Mouse (Mus musculus): ENCODE data around the gene Unc119. TPM values are rescaled to one million over a fixed set of nuclear protein-coding genes. Genes with fewer than 3 reads are reported as not detected.

The Unc119 gene
- polyA plus RNA-seq, 1 experiment from 2014 or later = 73.1 TPM

DNA sequence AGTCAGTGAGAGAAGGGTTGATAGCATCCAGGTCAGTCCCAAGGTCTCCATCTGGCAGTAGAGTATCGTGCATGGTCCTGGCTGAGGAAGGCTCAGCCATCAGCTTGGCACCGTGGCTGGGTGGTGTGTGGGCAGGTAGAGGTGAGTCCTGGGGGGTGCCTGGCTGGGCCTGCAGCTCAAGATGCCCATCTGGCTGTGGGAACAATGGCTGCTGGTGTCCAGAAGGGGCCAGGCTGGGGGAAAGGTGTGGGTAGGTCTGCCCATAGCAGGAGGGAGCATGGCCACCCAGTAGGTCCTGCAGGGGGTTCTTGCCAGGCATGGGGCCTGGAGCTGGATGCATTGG lies 17.5 kb downstream of the Unc119 start:
- Histone ChIP-seq H3K4me2 (replicated peaks; ENCODE audit: low read depth, low read length) (no peak overlapping the region), H3K9ac (ENCODE audit: low read depth, low read length) (no peak overlapping the region), H3K27me3 (ENCODE audit: control insufficient read depth, insufficient read depth, low read length) (no peaks in the 10 kb centered on the region), H3K9me3 (ENCODE audit: control insufficient read depth, low read length) (no peaks in the 10 kb centered on the region), H3K36me3 (ENCODE audit: control insufficient read depth, insufficient read depth, low read length) (no peaks in the 10 kb centered on the region), H3K27ac (ENCODE audit: low read depth, low read length) (no peak overlapping the region), H3K4me1 (replicated peaks; ENCODE audit: control insufficient read depth, insufficient read depth, low read length) (no peaks in the 10 kb centered on the region), H3K4me3 (ENCODE audit: low read depth, low read length) (no peak overlapping the region)
- WGBS = 57% methylated on average over 2 of the region's 2 CpGs
- ATAC-seq (ENCODE audit: low FRiP score) (no peak), DNase-seq (ENCODE audit: low spot score) (no peak)

DNA sequence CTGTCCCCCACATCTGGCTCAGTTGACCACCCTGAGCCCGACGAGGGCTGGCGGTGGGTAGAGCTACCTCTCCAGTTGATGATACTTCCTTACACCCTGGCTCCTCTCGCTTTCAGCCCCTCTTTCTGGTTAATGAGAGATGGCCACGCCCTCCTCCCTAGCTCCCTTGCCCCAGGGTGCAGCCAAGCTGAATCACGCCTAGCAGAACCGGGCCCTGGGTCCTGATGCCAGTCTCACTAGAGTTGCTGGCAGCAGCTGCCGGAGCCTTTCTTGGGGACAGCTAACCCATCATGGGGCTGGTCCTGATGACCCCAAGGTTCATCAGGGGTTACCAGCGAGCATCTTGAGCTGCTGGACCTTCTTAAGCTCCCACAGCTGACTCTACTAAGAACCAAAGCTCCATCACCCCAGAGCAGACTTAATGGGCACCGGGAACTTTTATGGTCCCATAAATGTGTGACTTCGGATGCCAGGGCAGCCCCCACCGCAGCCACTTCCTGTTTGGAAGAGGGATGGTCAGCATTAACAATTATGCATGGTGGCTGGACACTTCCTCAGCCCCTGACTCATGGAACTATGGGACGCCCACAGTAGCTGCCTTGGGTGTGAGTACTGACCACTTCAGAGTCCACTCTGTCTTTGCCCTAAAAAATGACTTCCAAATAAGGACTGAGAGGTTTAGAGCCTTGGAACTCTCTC lies 20.2 kb downstream of the Unc119 start:
- Histone ChIP-seq H3K9me3 (ENCODE audit: control insufficient read depth, low read length) (no peaks in the 10 kb centered on the region), H3K4me2 (replicated peaks; ENCODE audit: low read depth, low read length) (no peak overlapping the region), H3K27ac (ENCODE audit: low read depth, low read length) (no peak overlapping the region), H3K36me3 (ENCODE audit: control insufficient read depth, insufficient read depth, low read length) (no peaks in the 10 kb centered on the region), H3K9ac (ENCODE audit: low read depth, low read length) (no peak overlapping the region), H3K4me1 (replicated peaks; ENCODE audit: control insufficient read depth, insufficient read depth, low read length) (no peaks in the 10 kb centered on the region), H3K4me3 (ENCODE audit: low read depth, low read length) (no peak overlapping the region), H3K27me3 (ENCODE audit: control insufficient read depth, insufficient read depth, low read length) (no peaks in the 10 kb centered on the region)
- no peak for DNase-seq (ENCODE audit: low spot score)
- no peak for ATAC-seq (ENCODE audit: low FRiP score)
- WGBS = 76% methylated on average over 13 of the region's 13 CpGs

DNA sequence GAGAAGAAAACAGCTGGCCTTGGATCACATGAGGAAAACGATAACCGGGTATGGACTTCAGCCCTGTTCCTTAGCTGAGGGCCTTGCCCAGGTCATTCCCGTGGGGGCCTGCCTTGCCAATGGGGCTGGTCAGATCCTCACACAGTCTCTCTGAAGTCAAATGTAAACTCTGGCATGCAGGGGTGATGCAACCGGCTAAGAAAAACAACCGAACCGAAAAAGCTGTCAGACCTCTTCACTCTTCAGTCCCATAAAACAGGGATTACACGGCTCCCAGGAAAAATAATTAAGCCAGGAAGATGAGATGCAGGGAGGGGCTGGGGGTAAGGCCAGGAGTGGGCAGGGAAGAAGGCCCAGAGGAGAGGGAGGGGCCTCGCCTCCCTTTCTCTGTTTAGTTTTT lies 20.8 kb downstream of the Unc119 start:
- H3K4me2 ChIP-seq (replicated peaks; ENCODE audit: low read depth, low read length) = no peak overlapping the region
- H3K36me3 ChIP-seq (ENCODE audit: control insufficient read depth, insufficient read depth, low read length) = no peaks in the 10 kb centered on the region
- WGBS = 57% methylated on average over 8 of the region's 8 CpGs
- no peak overlapping the region for H3K9ac ChIP-seq (ENCODE audit: low read depth, low read length)
- H3K27ac ChIP-seq (ENCODE audit: low read depth, low read length) = no peak overlapping the region
- H3K4me3 ChIP-seq (ENCODE audit: low read depth, low read length) = no peak overlapping the region
- H3K9me3 ChIP-seq (ENCODE audit: control insufficient read depth, low read length) = no peaks in the 10 kb centered on the region
- DNase-seq (ENCODE audit: low spot score) (no peak), ATAC-seq (ENCODE audit: low FRiP score) (no peak)
- H3K4me1 ChIP-seq (replicated peaks; ENCODE audit: control insufficient read depth, insufficient read depth, low read length) = no peaks in the 10 kb centered on the region
- no peaks in the 10 kb centered on the region for H3K27me3 ChIP-seq (ENCODE audit: control insufficient read depth, insufficient read depth, low read length)

DNA sequence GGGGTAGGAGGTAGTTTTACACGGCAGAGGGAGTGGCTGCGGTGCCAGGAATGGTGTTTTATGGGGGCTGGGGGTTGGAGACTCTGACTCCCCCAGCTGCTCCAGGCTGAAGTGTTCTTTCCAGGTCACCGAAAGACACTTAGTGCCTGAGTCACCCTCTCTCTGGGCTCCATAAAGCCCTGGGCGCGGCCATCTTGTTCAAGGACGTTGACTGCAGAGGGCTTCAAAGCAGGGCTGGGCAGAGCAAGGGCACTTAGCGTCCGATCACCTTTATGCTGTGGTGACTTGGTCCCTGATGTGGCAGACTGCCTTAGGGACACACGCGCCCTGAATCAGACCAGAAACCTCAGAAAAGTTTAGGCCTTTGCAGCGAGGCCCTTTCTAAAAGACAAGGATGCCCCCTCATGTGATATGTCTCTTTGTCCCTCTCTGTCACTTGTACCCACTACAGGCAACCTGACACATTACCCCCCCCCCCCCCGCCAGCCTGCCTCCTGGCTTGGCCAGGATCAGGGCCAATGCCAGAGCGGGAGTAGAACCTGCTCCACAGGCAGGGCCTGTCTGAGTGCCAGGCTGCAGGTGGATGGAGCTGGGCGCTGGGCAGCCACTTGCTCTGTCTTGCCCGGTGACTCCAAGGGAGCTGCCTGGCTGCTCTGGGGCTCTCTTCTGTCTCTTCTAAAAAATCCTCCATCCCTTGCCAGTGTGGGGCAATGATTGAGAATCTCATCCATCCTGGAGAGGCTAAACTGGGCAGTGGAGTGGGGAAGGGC lies 24.4 kb downstream of the Unc119 start:
- no peak overlapping the region for H3K27ac ChIP-seq (ENCODE audit: low read depth, low read length)
- no peak overlapping the region for H3K9ac ChIP-seq (ENCODE audit: low read depth, low read length)
- ATAC-seq (ENCODE audit: low FRiP score) (no peak), DNase-seq (ENCODE audit: low spot score) (no peak)
- no peaks in the 10 kb centered on the region for H3K36me3 ChIP-seq (ENCODE audit: control insufficient read depth, insufficient read depth, low read length)
- H3K4me3 ChIP-seq (ENCODE audit: low read depth, low read length) = no peak overlapping the region
- 88% methylated on average over 14 of the region's 15 CpGs for WGBS
- H3K9me3 ChIP-seq (ENCODE audit: control insufficient read depth, low read length) = no peaks in the 10 kb centered on the region
- no peak overlapping the region for H3K4me2 ChIP-seq (replicated peaks; ENCODE audit: low read depth, low read length)
- 0 out of 2 replicates have a peak, but pooled peaks cover 2% of the 10 kb centered on the region for H3K4me1 ChIP-seq (replicated peaks; ENCODE audit: control insufficient read depth, insufficient read depth, low read length)
- H3K27me3 ChIP-seq (ENCODE audit: control insufficient read depth, insufficient read depth, low read length) = no peaks in the 10 kb centered on the region

DNA sequence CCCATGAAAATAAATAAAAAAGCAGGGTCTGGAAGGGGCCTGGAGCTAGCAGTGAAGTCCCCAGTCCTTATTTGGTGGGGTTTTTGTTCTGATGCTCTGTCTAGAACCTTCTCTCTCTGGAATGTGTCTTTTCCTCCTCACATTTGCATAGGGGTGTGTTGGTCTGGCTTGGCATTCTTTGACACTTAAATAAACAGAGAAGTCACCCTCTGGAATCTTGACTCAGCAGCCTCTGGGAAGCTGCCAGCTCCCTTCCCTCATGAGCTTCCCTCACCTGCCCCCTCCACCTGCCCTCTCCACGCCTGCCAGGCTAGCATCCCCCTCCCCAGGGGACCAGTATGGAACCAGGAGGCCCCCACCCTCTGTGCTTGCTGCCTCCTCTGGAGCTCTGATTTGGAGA lies 27.1 kb downstream of the Unc119 start:
- Histone ChIP-seq H3K4me1 (replicated peaks; ENCODE audit: control insufficient read depth, insufficient read depth, low read length) (0 out of 2 replicates have a peak, but pooled peaks cover 2% of the 10 kb centered on the region), H3K27me3 (ENCODE audit: control insufficient read depth, insufficient read depth, low read length) (no peaks in the 10 kb centered on the region), H3K4me3 (ENCODE audit: low read depth, low read length) (no peak overlapping the region), H3K4me2 (replicated peaks; ENCODE audit: low read depth, low read length) (no peak overlapping the region), H3K9me3 (ENCODE audit: control insufficient read depth, low read length) (no peaks in the 10 kb centered on the region), H3K9ac (ENCODE audit: low read depth, low read length) (no peak overlapping the region), H3K27ac (ENCODE audit: low read depth, low read length) (no peak overlapping the region), H3K36me3 (ENCODE audit: control insufficient read depth, insufficient read depth, low read length) (no peaks in the 10 kb centered on the region)
- 73% methylated on average over 1 of the region's 1 CpGs for WGBS
- ATAC-seq (ENCODE audit: low FRiP score) = no peak
- no peak for DNase-seq (ENCODE audit: low spot score)

DNA sequence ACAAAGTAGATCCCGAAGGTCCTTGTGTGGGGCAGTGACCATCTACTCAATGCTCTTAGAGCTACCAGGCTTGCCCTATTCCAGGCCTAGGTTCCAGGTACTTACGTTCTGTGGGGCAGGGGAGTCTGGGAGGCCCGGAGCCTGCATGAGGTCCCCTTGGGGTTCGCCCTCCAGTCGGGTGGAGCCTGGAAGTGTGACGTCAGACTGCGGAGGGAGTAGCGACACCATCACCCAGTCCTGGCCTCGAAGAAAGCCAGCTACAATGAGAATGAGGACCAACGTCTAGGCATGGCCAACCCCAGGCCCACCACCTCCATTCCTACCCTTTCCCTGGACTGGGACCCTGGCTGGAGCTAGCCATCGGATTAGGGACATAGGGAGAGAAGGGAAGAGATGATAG lies 28.4 kb downstream of the Unc119 start:
- Histone ChIP-seq H3K27ac (ENCODE audit: low read depth, low read length) (no peak overlapping the region), H3K9ac (ENCODE audit: low read depth, low read length) (no peak overlapping the region), H3K4me1 (replicated peaks; ENCODE audit: control insufficient read depth, insufficient read depth, low read length) (0 out of 2 replicates have a peak, but pooled peaks cover 2% of the 10 kb centered on the region), H3K4me2 (replicated peaks; ENCODE audit: low read depth, low read length) (no peak overlapping the region), H3K36me3 (ENCODE audit: control insufficient read depth, insufficient read depth, low read length) (no peaks in the 10 kb centered on the region), H3K9me3 (ENCODE audit: control insufficient read depth, low read length) (no peaks in the 10 kb centered on the region), H3K4me3 (ENCODE audit: low read depth, low read length) (no peak overlapping the region), H3K27me3 (ENCODE audit: control insufficient read depth, insufficient read depth, low read length) (no peaks in the 10 kb centered on the region)
- ATAC-seq (ENCODE audit: low FRiP score) (no peak), DNase-seq (ENCODE audit: low spot score) (no peak)
- WGBS = 89% methylated on average over 11 of the region's 11 CpGs

DNA sequence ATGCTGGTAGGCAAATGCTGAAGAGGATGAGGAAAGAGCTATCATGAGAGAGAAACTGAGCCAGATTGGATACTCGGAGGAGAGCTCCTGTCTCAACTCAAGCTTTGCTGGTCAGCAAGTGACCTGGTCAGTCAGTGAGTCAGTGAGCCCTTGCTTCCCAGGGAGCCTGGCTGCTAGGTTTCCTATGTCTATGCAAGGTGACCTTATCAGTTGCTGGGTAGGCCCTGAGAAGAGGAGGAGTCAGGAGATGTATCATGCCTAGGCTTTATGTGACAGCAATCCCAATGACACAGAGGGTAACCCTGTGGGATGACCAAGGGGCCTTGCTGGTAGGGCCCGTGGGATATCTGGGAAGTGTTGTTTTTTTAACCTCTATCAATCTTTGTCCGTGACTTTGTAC lies 28.9 kb downstream of the Unc119 start:
- no peak overlapping the region for H3K27ac ChIP-seq (ENCODE audit: low read depth, low read length)
- H3K4me2 ChIP-seq (replicated peaks; ENCODE audit: low read depth, low read length) = no peak overlapping the region
- no peaks in the 10 kb centered on the region for H3K9me3 ChIP-seq (ENCODE audit: control insufficient read depth, low read length)
- no peak for ATAC-seq (ENCODE audit: low FRiP score)
- no peaks in the 10 kb centered on the region for H3K27me3 ChIP-seq (ENCODE audit: control insufficient read depth, insufficient read depth, low read length)
- no peak overlapping the region for H3K4me3 ChIP-seq (ENCODE audit: low read depth, low read length)
- 78% methylated on average over 3 of the region's 3 CpGs for WGBS
- no peak overlapping the region for H3K9ac ChIP-seq (ENCODE audit: low read depth, low read length)
- no peak for DNase-seq (ENCODE audit: low spot score)
- H3K4me1 ChIP-seq (replicated peaks; ENCODE audit: control insufficient read depth, insufficient read depth, low read length) = 0 out of 2 replicates have a peak, but pooled peaks cover 2% of the 10 kb centered on the region
- no peaks in the 10 kb centered on the region for H3K36me3 ChIP-seq (ENCODE audit: control insufficient read depth, insufficient read depth, low read length)

DNA sequence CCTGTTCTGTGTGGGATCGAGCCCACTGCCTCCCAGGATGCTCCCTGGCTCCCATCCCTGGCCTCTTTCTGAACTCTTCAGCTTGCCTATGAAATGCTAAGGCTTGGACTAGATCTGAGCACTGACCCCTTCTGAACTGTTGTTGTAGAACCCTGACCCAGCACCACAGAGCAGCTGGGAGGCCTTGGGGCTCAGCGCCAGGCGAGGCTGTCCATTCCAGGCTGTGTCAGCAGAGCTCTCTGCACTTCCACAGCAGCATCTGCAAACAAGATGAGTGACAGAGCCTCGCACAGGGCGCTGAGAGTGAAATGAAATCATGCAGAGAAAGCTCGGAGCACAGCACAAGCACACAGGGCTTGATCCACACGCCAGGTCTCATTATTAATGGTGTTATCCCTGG lies 29.3 kb downstream of the Unc119 start:
- Histone ChIP-seq H3K4me2 (replicated peaks; ENCODE audit: low read depth, low read length) (no peak overlapping the region), H3K9me3 (ENCODE audit: control insufficient read depth, low read length) (no peaks in the 10 kb centered on the region), H3K27ac (ENCODE audit: low read depth, low read length) (no peak overlapping the region), H3K36me3 (ENCODE audit: control insufficient read depth, insufficient read depth, low read length) (no peaks in the 10 kb centered on the region), H3K4me3 (ENCODE audit: low read depth, low read length) (no peak overlapping the region), H3K9ac (ENCODE audit: low read depth, low read length) (no peak overlapping the region), H3K27me3 (ENCODE audit: control insufficient read depth, insufficient read depth, low read length) (no peaks in the 10 kb centered on the region), H3K4me1 (replicated peaks; ENCODE audit: control insufficient read depth, insufficient read depth, low read length) (0 out of 2 replicates have a peak, but pooled peaks cover 2% of the 10 kb centered on the region)
- DNase-seq (ENCODE audit: low spot score) (no peak), ATAC-seq (ENCODE audit: low FRiP score) (no peak)
- 53% methylated on average over 7 of the region's 7 CpGs for WGBS

DNA sequence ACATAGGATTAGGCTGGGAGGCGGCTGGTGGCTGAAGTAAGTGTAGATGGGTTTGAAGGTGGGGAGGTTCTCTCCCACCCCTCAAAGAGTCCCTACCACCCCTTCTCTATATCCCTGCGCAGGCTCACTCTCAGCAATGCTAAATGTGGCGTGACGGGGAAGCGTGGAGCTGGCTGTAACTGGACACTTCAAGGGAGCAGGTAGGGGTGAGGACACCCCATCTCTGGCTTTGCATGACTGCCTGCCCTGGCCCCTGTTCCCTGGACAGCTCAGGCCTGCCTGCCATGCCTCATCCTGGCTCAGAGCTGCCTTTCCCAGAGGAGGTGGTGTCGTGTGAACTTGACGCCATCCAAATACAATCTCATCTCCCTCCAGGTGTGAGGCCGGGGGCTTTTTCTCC lies 30.9 kb downstream of the Unc119 start:
- 76% methylated on average over 8 of the region's 8 CpGs for WGBS
- no peaks in the 10 kb centered on the region for H3K36me3 ChIP-seq (ENCODE audit: control insufficient read depth, insufficient read depth, low read length)
- no peak overlapping the region for H3K9ac ChIP-seq (ENCODE audit: low read depth, low read length)
- no peaks in the 10 kb centered on the region for H3K9me3 ChIP-seq (ENCODE audit: control insufficient read depth, low read length)
- no peak overlapping the region for H3K4me3 ChIP-seq (ENCODE audit: low read depth, low read length)
- no peak overlapping the region for H3K4me2 ChIP-seq (replicated peaks; ENCODE audit: low read depth, low read length)
- no peaks in the 10 kb centered on the region for H3K27me3 ChIP-seq (ENCODE audit: control insufficient read depth, insufficient read depth, low read length)
- H3K4me1 ChIP-seq (replicated peaks; ENCODE audit: control insufficient read depth, insufficient read depth, low read length) = 0 out of 2 replicates have a peak, but pooled peaks cover 2% of the 10 kb centered on the region
- no peak overlapping the region for H3K27ac ChIP-seq (ENCODE audit: low read depth, low read length)
- ATAC-seq (ENCODE audit: low FRiP score) = no peak
- no peak for DNase-seq (ENCODE audit: low spot score)
